Mouse (Mus musculus): Measurements from ENCODE around the gene Glrp1. TPM values are rescaled to one million over a fixed set of nuclear protein-coding genes. Genes with fewer than 3 reads are reported as not detected.

The Glrp1 gene
- polyA plus RNA-seq, 1 experiment from 2014 or later = 0.28 TPM

DNA sequence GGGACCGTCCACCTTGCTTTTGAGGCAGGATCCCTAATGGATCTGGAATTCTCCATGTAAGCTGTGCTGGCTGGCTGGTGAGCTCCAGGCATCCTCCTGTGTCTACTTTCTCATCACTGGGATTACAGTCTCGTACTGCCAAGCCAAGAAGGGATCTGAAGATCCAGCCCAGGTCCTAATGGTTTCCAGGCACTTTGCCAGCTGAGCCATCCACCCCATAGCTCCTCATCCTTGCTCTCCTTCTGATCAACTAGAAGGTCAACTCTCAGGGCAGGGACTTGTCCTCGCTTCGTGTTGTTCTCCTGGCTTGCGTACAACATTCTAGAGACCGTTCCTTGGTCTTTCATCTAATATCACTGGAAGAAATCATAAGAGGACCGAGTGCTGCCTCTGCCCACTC is 29.4 kb upstream of the Glrp1 start:
- 63% methylated on average over 7 of the region's 7 CpGs for WGBS
- H3K27me3 ChIP-seq (ENCODE audit: control insufficient read depth, insufficient read depth, low read depth, low read length) = no peaks in the 10 kb centered on the region
- H3K27ac ChIP-seq (ENCODE audit: low read length) = no peak overlapping the region
- ATAC-seq (ENCODE audit: low read depth) = no peak
- no peak overlapping the region for H3K4me2 ChIP-seq (ENCODE audit: low read depth, low read length)
- H3K4me3 ChIP-seq (ENCODE audit: low read length) = no peak overlapping the region
- no peak overlapping the region for H3K9ac ChIP-seq (ENCODE audit: low read length)
- H3K9me3 ChIP-seq (ENCODE audit: control insufficient read depth, low read length) = no peaks in the 10 kb centered on the region
- no peaks in the 10 kb centered on the region for H3K4me1 ChIP-seq (replicated peaks; ENCODE audit: control insufficient read depth, insufficient read depth, low read length)
- H3K36me3 ChIP-seq (ENCODE audit: control insufficient read depth, insufficient read depth, low read length) = no peaks in the 10 kb centered on the region

DNA sequence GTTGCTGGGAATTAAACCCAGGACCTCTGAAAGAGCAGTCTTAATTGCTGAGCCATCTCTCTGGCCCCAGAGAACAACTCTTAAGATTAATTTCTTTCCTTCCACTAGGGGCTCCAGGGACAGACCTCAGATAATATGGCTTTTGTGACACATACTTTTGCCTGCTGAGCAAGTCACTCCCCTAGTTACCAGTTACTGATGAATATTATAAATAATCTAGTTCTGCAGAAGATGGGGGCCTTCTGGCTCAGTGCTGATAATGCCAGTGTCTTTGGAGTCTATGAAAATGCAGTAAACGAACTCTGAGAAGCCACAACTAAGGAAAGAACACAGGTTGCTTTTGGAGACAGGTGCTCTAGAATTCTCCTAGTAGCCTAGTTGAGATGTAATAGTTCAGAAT is 26.4 kb upstream of the Glrp1 start:
- H3K27ac ChIP-seq (ENCODE audit: low read length) = no peak overlapping the region
- no peak overlapping the region for H3K4me2 ChIP-seq (ENCODE audit: low read depth, low read length)
- no peak overlapping the region for H3K9ac ChIP-seq (ENCODE audit: low read length)
- ATAC-seq (ENCODE audit: low read depth) = no peak
- H3K36me3 ChIP-seq (ENCODE audit: control insufficient read depth, insufficient read depth, low read length) = no peaks in the 10 kb centered on the region
- 77% methylated on average over 1 of the region's 1 CpGs for WGBS
- H3K4me1 ChIP-seq (replicated peaks; ENCODE audit: control insufficient read depth, insufficient read depth, low read length) = no peaks in the 10 kb centered on the region
- no peak overlapping the region for H3K4me3 ChIP-seq (ENCODE audit: low read length)
- H3K27me3 ChIP-seq (ENCODE audit: control insufficient read depth, insufficient read depth, low read depth, low read length) = no peaks in the 10 kb centered on the region
- no peaks in the 10 kb centered on the region for H3K9me3 ChIP-seq (ENCODE audit: control insufficient read depth, low read length)

DNA sequence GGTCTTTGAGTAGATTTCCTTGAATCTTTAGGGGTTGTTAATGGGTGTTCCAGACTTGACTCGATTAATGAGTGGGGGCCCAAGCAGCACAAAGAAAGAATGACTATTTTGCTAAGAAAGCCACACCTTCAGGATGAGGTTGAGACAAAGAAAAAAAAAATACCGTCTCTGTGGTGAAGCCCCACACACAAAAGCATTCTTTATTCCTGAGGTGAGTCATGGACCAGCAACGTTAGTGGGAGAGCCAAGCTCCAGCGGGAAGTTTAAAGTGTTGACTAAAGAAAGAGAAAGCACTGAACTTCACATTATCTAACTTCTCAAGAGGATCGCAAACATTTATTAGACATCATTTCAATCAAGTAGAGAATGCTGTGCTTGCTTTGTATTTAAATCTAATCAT is 24.2 kb upstream of the Glrp1 start:
- 45% methylated on average over 5 of the region's 5 CpGs for WGBS
- ATAC-seq (ENCODE audit: low read depth) = 0 out of 2 replicates have a peak, but pooled peaks have one; percentile 43
- no peak overlapping the region for H3K4me2 ChIP-seq (ENCODE audit: low read depth, low read length)
- no peaks in the 10 kb centered on the region for H3K27me3 ChIP-seq (ENCODE audit: control insufficient read depth, insufficient read depth, low read depth, low read length)
- no peak overlapping the region for H3K9ac ChIP-seq (ENCODE audit: low read length)
- H3K27ac ChIP-seq (ENCODE audit: low read length) = peak overlapping the region; percentile 81
- no peaks in the 10 kb centered on the region for H3K36me3 ChIP-seq (ENCODE audit: control insufficient read depth, insufficient read depth, low read length)
- no peak overlapping the region for H3K4me3 ChIP-seq (ENCODE audit: low read length)
- H3K4me1 ChIP-seq (replicated peaks; ENCODE audit: control insufficient read depth, insufficient read depth, low read length) = no peaks in the 10 kb centered on the region
- no peaks in the 10 kb centered on the region for H3K9me3 ChIP-seq (ENCODE audit: control insufficient read depth, low read length)

DNA sequence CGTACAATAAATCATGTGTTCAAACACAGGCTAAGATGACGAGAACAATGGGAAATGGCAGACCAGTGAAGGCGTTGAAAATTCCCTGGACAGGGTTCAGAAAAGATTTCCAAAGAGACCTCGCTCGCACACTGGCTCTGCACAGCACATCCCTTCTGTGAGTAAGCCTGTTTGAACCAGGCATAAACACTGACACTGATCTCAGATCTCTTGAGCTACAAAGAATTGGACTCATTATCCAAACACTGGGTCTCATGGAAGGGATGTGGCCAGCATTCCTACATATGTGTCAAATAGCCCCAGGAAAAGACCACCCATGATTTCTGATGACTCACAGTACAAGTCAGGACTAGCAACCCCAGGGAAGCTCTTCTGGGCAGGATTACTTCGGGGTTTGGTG is 16.3 kb upstream of the Glrp1 start:
- Histone ChIP-seq H3K4me3 (ENCODE audit: low read length) (no peak overlapping the region), H3K27me3 (ENCODE audit: control insufficient read depth, insufficient read depth, low read depth, low read length) (no peaks in the 10 kb centered on the region), H3K4me1 (replicated peaks; ENCODE audit: control insufficient read depth, insufficient read depth, low read length) (peaks cover 9% of the 10 kb centered on the region), H3K9me3 (ENCODE audit: control insufficient read depth, low read length) (no peaks in the 10 kb centered on the region), H3K9ac (ENCODE audit: low read length) (no peak overlapping the region), H3K27ac (ENCODE audit: low read length) (no peak overlapping the region), H3K36me3 (ENCODE audit: control insufficient read depth, insufficient read depth, low read length) (no peaks in the 10 kb centered on the region), H3K4me2 (ENCODE audit: low read depth, low read length) (no peak overlapping the region)
- ATAC-seq (ENCODE audit: low read depth) = peak; percentile 92
- WGBS = 43% methylated on average over 6 of the region's 6 CpGs

DNA sequence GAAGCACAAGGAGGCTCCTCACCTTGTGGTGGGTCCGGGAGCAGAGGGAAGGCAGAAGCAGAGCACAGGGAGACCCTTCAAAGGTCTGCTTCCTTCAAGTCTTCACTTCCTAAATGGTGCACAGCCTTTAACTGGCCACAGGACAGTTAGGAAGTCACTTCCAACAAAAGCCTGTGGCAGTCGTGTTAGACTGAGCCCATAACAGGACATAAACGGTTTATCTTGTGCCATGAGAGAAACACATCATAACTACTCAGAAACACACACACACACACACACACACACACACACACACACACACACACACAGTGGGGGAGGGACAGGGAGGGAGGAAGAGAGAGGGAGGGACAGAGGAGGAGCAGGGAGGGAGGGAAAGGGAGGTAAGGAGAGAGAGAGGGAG is 15.8 kb upstream of the Glrp1 start:
- H3K27ac ChIP-seq (ENCODE audit: low read length) = no peak overlapping the region
- H3K4me2 ChIP-seq (ENCODE audit: low read depth, low read length) = no peak overlapping the region
- H3K27me3 ChIP-seq (ENCODE audit: control insufficient read depth, insufficient read depth, low read depth, low read length) = no peaks in the 10 kb centered on the region
- 37% methylated on average over 3 of the region's 3 CpGs for WGBS
- H3K9ac ChIP-seq (ENCODE audit: low read length) = no peak overlapping the region
- no peaks in the 10 kb centered on the region for H3K36me3 ChIP-seq (ENCODE audit: control insufficient read depth, insufficient read depth, low read length)
- peak; percentile 50 for ATAC-seq (ENCODE audit: low read depth)
- H3K4me1 ChIP-seq (replicated peaks; ENCODE audit: control insufficient read depth, insufficient read depth, low read length) = peaks cover 14% of the 10 kb centered on the region
- no peak overlapping the region for H3K4me3 ChIP-seq (ENCODE audit: low read length)
- H3K9me3 ChIP-seq (ENCODE audit: control insufficient read depth, low read length) = no peaks in the 10 kb centered on the region

DNA sequence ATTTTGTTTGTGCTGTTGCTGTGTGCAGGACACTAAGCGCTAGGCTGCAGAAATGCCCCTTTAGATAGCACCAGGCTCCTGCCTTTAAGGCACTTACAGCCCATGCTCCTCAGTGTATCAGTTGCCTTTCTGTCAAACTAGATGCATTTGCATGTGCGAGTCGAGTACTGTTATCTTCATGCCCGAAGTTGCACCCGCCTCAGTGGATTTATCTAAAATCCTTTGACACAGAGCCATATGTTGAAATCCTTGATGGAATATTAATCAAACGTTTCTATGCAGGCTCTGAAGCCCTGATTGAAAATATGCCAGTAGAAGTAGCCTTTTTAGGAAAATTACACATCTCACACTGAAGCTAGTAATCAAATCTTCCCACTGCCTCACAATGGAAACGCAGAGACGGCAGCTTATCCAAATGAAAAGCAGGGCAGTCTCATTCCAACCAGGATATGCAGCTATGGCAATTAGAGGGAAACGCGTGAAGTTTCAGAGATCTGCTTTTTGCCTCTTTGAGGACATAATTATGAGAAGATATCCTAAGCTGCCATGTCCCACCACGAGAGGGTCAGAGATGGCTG is 11.4 kb upstream of the Glrp1 start:
- Histone ChIP-seq H3K27ac (ENCODE audit: low read length) (no peak overlapping the region), H3K4me3 (ENCODE audit: low read length) (no peak overlapping the region), H3K27me3 (ENCODE audit: control insufficient read depth, insufficient read depth, low read depth, low read length) (no peaks in the 10 kb centered on the region), H3K4me2 (ENCODE audit: low read depth, low read length) (no peak overlapping the region), H3K36me3 (ENCODE audit: control insufficient read depth, insufficient read depth, low read length) (no peaks in the 10 kb centered on the region), H3K9me3 (ENCODE audit: control insufficient read depth, low read length) (no peaks in the 10 kb centered on the region), H3K4me1 (replicated peaks; ENCODE audit: control insufficient read depth, insufficient read depth, low read length) (peaks cover 14% of the 10 kb centered on the region), H3K9ac (ENCODE audit: low read length) (no peak overlapping the region)
- WGBS = 56% methylated on average over 11 of the region's 11 CpGs
- no peak for ATAC-seq (ENCODE audit: low read depth)

DNA sequence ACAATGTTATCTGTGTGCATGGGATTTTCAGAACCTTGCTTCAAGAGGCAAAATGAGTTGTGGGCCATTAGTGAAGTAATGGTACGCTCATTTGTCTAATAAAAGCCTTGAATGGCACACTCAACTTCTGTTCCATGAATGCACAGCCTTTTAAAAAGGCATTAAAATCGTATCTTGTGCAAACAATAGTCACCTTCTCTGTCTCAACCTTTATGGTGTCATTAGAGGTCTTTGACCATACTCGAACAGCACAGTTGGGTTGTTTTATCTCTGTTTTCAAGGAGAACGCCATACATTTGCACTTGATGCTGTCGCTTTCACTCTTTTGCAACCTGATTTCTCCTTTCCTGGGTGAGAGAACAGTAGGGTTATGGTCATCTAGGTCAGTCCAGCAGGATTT is 3.7 kb upstream of the Glrp1 start:
- WGBS = 49% methylated on average over 5 of the region's 5 CpGs
- H3K4me3 ChIP-seq (ENCODE audit: low read length) = no peak overlapping the region
- no peak overlapping the region for H3K9ac ChIP-seq (ENCODE audit: low read length)
- no peak overlapping the region for H3K27ac ChIP-seq (ENCODE audit: low read length)
- H3K27me3 ChIP-seq (ENCODE audit: control insufficient read depth, insufficient read depth, low read depth, low read length) = no peaks in the 10 kb centered on the region
- ATAC-seq (ENCODE audit: low read depth) = no peak
- no peak overlapping the region for H3K4me2 ChIP-seq (ENCODE audit: low read depth, low read length)
- H3K9me3 ChIP-seq (ENCODE audit: control insufficient read depth, low read length) = no peaks in the 10 kb centered on the region
- H3K4me1 ChIP-seq (replicated peaks; ENCODE audit: control insufficient read depth, insufficient read depth, low read length) = no peaks in the 10 kb centered on the region
- no peaks in the 10 kb centered on the region for H3K36me3 ChIP-seq (ENCODE audit: control insufficient read depth, insufficient read depth, low read length)

DNA sequence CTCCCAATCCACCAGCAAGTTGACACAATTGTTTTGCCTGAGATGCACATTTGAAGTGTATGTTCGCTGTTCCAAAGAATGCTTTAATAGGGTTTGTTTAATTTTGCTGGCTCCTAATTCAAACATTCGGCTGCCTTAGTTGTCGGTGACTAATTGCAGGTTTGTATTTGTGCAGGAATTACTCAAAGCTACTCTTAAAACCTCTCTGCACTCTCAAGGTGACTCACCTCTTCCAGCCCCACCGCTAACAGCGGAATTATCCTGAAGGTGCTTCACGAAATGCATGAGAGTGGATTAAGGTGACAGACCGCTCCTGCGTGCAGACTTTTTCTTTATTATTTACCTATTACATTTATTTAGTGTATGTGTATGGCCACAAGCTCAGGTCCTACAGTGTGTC is 2.0 kb downstream of the Glrp1 start:
- H3K27ac ChIP-seq (ENCODE audit: low read length) = peak overlapping the region; percentile 15; the same call in 1 of the 2 replicates

DNA sequence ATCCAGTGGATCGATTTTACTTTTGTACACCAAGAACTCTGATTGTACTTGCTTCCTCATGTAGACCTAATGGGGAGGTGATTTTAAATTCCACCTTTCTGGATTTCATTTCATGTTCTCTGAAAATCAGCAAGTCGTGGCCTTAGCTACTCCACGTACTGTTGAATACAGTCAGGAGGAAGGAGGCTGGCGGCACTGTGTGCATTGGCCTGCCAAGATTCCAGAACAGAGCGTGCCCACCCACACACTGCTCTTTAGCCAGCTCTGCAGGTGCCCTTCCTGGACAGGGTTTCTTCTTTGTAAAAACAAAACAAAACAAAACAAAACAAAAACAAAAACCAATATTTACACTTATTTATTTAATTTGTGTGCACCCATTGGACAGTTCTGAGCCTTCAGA is 2.7 kb downstream of the Glrp1 start:
- no peak overlapping the region for H3K9ac ChIP-seq (ENCODE audit: low read length)
- H3K4me3 ChIP-seq (ENCODE audit: low read length) = no peak overlapping the region
- 0 out of 2 replicates have a peak overlapping the region, but pooled peaks have one; percentile 30 for H3K27ac ChIP-seq (ENCODE audit: low read length)
- ATAC-seq (ENCODE audit: low read depth) = peak; percentile 71
- peaks cover 12% of the 10 kb centered on the region for H3K4me1 ChIP-seq (replicated peaks; ENCODE audit: control insufficient read depth, insufficient read depth, low read length)
- no peaks in the 10 kb centered on the region for H3K9me3 ChIP-seq (ENCODE audit: control insufficient read depth, low read length)
- WGBS = 45% methylated on average over 5 of the region's 5 CpGs
- H3K4me2 ChIP-seq (ENCODE audit: low read depth, low read length) = no peak overlapping the region
- no peaks in the 10 kb centered on the region for H3K27me3 ChIP-seq (ENCODE audit: control insufficient read depth, insufficient read depth, low read depth, low read length)
- no peaks in the 10 kb centered on the region for H3K36me3 ChIP-seq (ENCODE audit: control insufficient read depth, insufficient read depth, low read length)

More for the DNA sequence above, 2.0 kb downstream of the Glrp1 start:
- no peaks in the 10 kb centered on the region for H3K36me3 ChIP-seq (ENCODE audit: control insufficient read depth, insufficient read depth, low read length)
- peaks cover 12% of the 10 kb centered on the region for H3K4me1 ChIP-seq (replicated peaks; ENCODE audit: control insufficient read depth, insufficient read depth, low read length)
- peak; percentile 53; the same call in 1 of the 2 replicates for ATAC-seq (ENCODE audit: low read depth)
- no peak overlapping the region for H3K4me3 ChIP-seq (ENCODE audit: low read length)
- no peaks in the 10 kb centered on the region for H3K9me3 ChIP-seq (ENCODE audit: control insufficient read depth, low read length)
- no peaks in the 10 kb centered on the region for H3K27me3 ChIP-seq (ENCODE audit: control insufficient read depth, insufficient read depth, low read depth, low read length)
- H3K9ac ChIP-seq (ENCODE audit: low read length) = no peak overlapping the region
- H3K4me2 ChIP-seq (ENCODE audit: low read depth, low read length) = no peak overlapping the region
- 38% methylated on average over 8 of the region's 8 CpGs for WGBS

DNA sequence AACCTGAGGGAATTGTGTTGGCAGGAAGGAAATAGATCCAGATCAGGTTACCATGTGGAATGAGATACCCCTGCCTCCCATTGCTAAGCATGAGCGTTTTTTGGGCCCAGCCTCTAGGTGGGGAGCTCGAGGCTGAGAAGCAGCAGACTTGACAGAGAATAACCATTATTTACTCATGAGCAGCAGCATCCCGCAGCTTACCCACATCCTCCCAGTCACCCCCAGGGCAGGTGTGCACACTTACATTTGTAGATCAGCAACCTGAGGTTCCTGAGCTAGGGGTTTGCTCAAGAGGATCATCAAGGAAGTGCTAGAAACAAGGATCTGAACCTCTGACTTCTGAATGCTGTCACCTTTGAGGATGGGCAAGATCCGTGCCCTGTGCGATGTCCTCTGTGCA is 3.5 kb downstream of the Glrp1 start:
- H3K9me3 ChIP-seq (ENCODE audit: control insufficient read depth, low read length) = no peaks in the 10 kb centered on the region
- ATAC-seq (ENCODE audit: low read depth) = no peak
- no peaks in the 10 kb centered on the region for H3K36me3 ChIP-seq (ENCODE audit: control insufficient read depth, insufficient read depth, low read length)
- no peak overlapping the region for H3K9ac ChIP-seq (ENCODE audit: low read length)
- peaks cover 12% of the 10 kb centered on the region for H3K4me1 ChIP-seq (replicated peaks; ENCODE audit: control insufficient read depth, insufficient read depth, low read length)
- H3K4me3 ChIP-seq (ENCODE audit: low read length) = no peak overlapping the region
- H3K4me2 ChIP-seq (ENCODE audit: low read depth, low read length) = no peak overlapping the region
- H3K27ac ChIP-seq (ENCODE audit: low read length) = no peak overlapping the region
- H3K27me3 ChIP-seq (ENCODE audit: control insufficient read depth, insufficient read depth, low read depth, low read length) = no peaks in the 10 kb centered on the region
- 73% methylated on average over 5 of the region's 5 CpGs for WGBS

All from lung, embryonic 16.5 days (tissue).